Mouse (Mus musculus): ENCODE measurements around the gene Jun.

DNA sequence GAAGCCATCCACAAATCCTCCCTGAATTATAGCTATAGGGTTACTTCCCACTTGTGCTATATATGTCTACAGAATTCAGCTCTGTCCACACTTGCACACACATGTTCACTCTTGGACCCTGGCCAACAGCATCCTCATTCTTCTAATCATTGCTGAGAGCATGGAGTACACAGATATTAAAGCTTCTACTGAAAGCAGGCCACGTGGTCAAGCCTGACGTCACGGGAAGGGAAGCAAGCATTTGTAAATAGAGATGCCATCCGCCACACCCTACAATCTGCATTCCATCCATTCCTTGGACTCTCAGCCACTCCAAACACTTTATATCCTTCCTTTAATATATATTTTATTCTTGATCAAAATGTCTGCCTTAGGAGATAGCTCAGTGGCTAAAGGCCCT, 5.2 kb upstream of the Jun start:
- TF ChIP-seq ZC3H11A (IDR thresholded peaks at IDR 0.05; ENCODE audit: borderline replicate concordance, low read depth, low read length) (no peak), ZNF384 (IDR thresholded peaks at IDR 0.05; ENCODE audit: low read depth, low read length) (no peak), MAFK (IDR thresholded peaks at IDR 0.05; ENCODE audit: insufficient read depth, low read depth, low read length) (no peak), HCFC1 (IDR thresholded peaks at IDR 0.05; ENCODE audit: borderline replicate concordance, insufficient read depth, low read length) (no peak), CHD2 (IDR thresholded peaks at IDR 0.05; ENCODE audit: low read depth, low read length) (no peak)

Measured in ES-E14 (cell line).